Mouse (Mus musculus): ENCODE measurements around the gene Cbx6.

Gene Cbx6

GRCm38 (mm10) chr15:79834130-79834880, at the start of gene Cbx6, which contains the start of gene Npcd:
Gene Cbx6, minus strand, starts transcription at chr15:79834688.
Gene Npcd, minus strand, starts transcription at chr15:79834237.
- peak; percentile 99 for DNase-seq (ENCODE audit: low spot score)

GRCm38 (mm10) chr15:79883352-79883822, 48.9 kb upstream of the Cbx6 start:
- DNase-seq (ENCODE audit: low spot score): peak; percentile 96

GRCm38 (mm10) chr15:79882623-79883267, 48.3 kb upstream of the Cbx6 start:
- no peak for DNase-seq (ENCODE audit: low spot score)

- DNase-seq (ENCODE audit: low spot score): no peak
Measured at GRCm38 (mm10) chr15:79880477-79880876, 46.0 kb upstream of the Cbx6 start.

- peak; percentile 85 for DNase-seq (ENCODE audit: low spot score)
Measured at GRCm38 (mm10) chr15:79879319-79879718, 44.8 kb upstream of the Cbx6 start.

GRCm38 (mm10) chr15:79878725-79879136, 44.2 kb upstream of the Cbx6 start:
- peak; percentile 62 for DNase-seq (ENCODE audit: low spot score)

GRCm38 (mm10) chr15:79875261-79875995, 40.9 kb upstream of the Cbx6 start:
- no peak for DNase-seq (ENCODE audit: low spot score)

- DNase-seq (ENCODE audit: low spot score): no peak
Measured at GRCm38 (mm10) chr15:79873995-79874394, 39.5 kb upstream of the Cbx6 start.

GRCm38 (mm10) chr15:79873545-79873944, 39.1 kb upstream of the Cbx6 start:
- DNase-seq (ENCODE audit: low spot score): no peak

- no peak for DNase-seq (ENCODE audit: low spot score)
Measured at GRCm38 (mm10) chr15:79867260-79868002, 32.9 kb upstream of the Cbx6 start.

- no peak for DNase-seq (ENCODE audit: low spot score)
Measured at GRCm38 (mm10) chr15:79859821-79860220, 25.3 kb upstream of the Cbx6 start.

- no peak for DNase-seq (ENCODE audit: low spot score)
Measured at GRCm38 (mm10) chr15:79858979-79859378, 24.5 kb upstream of the Cbx6 start.

- DNase-seq (ENCODE audit: low spot score): no peak
Measured at GRCm38 (mm10) chr15:79850143-79850542, 15.7 kb upstream of the Cbx6 start.

GRCm38 (mm10) chr15:79847100-79847499, 12.6 kb upstream of the Cbx6 start:
- peak; percentile 78 for DNase-seq (ENCODE audit: low spot score)

- no peak for DNase-seq (ENCODE audit: low spot score)
Measured at GRCm38 (mm10) chr15:79845986-79846385, 11.5 kb upstream of the Cbx6 start.

- no peak for DNase-seq (ENCODE audit: low spot score)
Measured at GRCm38 (mm10) chr15:79842985-79843384, 8.5 kb upstream of the Cbx6 start.

GRCm38 (mm10) chr15:79840281-79840680, 5.8 kb upstream of the Cbx6 start:
- no peak for DNase-seq (ENCODE audit: low spot score)

GRCm38 (mm10) chr15:79834881-79835260, 383 bp upstream of the Cbx6 start:
- DNase-seq (ENCODE audit: low spot score): peak; percentile 43

- DNase-seq (ENCODE audit: low spot score): peak; percentile 69
Measured at GRCm38 (mm10) chr15:79833251-79834050, 1.0 kb downstream of the Cbx6 start.

- DNase-seq (ENCODE audit: low spot score): peak; percentile 92
Measured at GRCm38 (mm10) chr15:79832064-79832900, 2.2 kb downstream of the Cbx6 start.
